Mouse (Mus musculus) liver, embryonic 14.5 days (tissue): Measurements from ENCODE around the gene Rps6kc1. TPM values are rescaled to one million over a fixed set of nuclear protein-coding genes. Genes with fewer than 3 reads are reported as not detected.

Experiments
- ATAC-seq: fragments of 200-750 bp; cut with Nextera tagmentation; 2 replicates; pipeline ENCODE4 v1.8.0; 2017; ENCODE audit warnings: moderate number of reproducible peaks, mild to moderate bottlenecking, moderate library complexity; ENCODE audit not compliant: insufficient read depth
- DNase-seq, 3 experiments: peaks; one replicate each; pipeline ENCODE4 v3.0.0-alpha.2; 2012 to 2013; ENCODE audit warnings: low read depth in 3 of 3, low spot score in 3 of 3
- H3K27ac ChIP-seq: fragments of 300-500 bp; sonication (generic); 2 replicates; pipeline ENCODE4 v1.5.1; 2014; ENCODE audit warnings: moderate library complexity, mild to moderate bottlenecking, control low read depth, inconsistent platforms
- H3K27me3 ChIP-seq: fragments of 300-500 bp; sonication (generic); 2 replicates; pipeline ENCODE4 v1.6.1; 2014; ENCODE audit warnings: mild to moderate bottlenecking, low read length, moderate library complexity; ENCODE audit not compliant: control insufficient read depth, insufficient read depth
- H3K36me3 ChIP-seq: fragments of 300-500 bp; sonication (generic); replicated peaks from 2 replicates; pipeline ENCODE4 v1.6.1; 2014; ENCODE audit warnings: low read depth; ENCODE audit not compliant: control insufficient read depth, insufficient read depth
- H3K4me1 ChIP-seq, 2 experiments: fragments of 200-500 bp in 1 of 2; fragments of 300-500 bp in 1 of 2; sonication (generic) in 1 of 2; replicated peaks; 2 replicates each; pipeline ENCODE4 v1.6.1; 2012 to 2014; ENCODE audit warnings: antibody characterized with exemption in 1 of 2, inconsistent platforms in 1 of 2, low read length in 1 of 2; ENCODE audit not compliant: control insufficient read depth in 2 of 2, insufficient read depth in 2 of 2
- H3K4me2 ChIP-seq: fragments of 300-500 bp; sonication (generic); 2 replicates; pipeline ENCODE4 v1.6.1; 2014; ENCODE audit warnings: low read depth, mild to moderate bottlenecking, control low read depth, moderate library complexity
- H3K4me3 ChIP-seq, 2 experiments: fragments of 200-500 bp in 1 of 2; fragments of 300-500 bp in 1 of 2; sonication (generic) in 1 of 2; 2 replicates each; pipeline ENCODE4 v1.5.1; 2012 to 2014; ENCODE audit warnings: low read depth in 2 of 2, low read length in 2 of 2, mild to moderate bottlenecking in 2 of 2, control low read depth in 1 of 2, inconsistent platforms in 1 of 2, moderate library complexity in 1 of 2; ENCODE audit not compliant: insufficient read depth in 1 of 2
- H3K9ac ChIP-seq: fragments of 300-500 bp; sonication (generic); replicated peaks from 2 replicates; pipeline ENCODE4 v1.6.1; 2014; ENCODE audit warnings: mild to moderate bottlenecking, control low read depth, moderate library complexity
- H3K9me3 ChIP-seq: fragments of 300-500 bp; sonication (generic); 2 replicates; pipeline ENCODE4 v1.6.1; 2016; ENCODE audit warnings: low read length, mixed read lengths; ENCODE audit not compliant: control insufficient read depth
- CTCF ChIP-seq: IDR thresholded peaks from 2 replicates; pipeline ENCODE4 v1.5.1; 2016; ENCODE audit warnings: antibody characterized with exemption, low read depth, control low read depth
- EP300 ChIP-seq: IDR thresholded peaks from 2 replicates; pipeline ENCODE4 v1.6.1; 2016; ENCODE audit warnings: antibody characterized with exemption, low read depth
- WGBS: fragments of 180-500 bp; shearing (Covaris S2); extraction: QIAGEN DNeasy Blood & Tissue Kit; methylation state at CpG from one replicate; pipeline ENCODE4 v1.1.7; 2014; ENCODE audit not compliant: insufficient replicate concordance; 5-methylcytosine and 5-hydroxymethylcytosine counted together
- polyA plus RNA-seq, 2 experiments: library from polyadenylated mRNA; depleted of rRNA in 1 of 2; stranded (reverse) in 1 of 2; unstranded in 1 of 2; fragments of >200 nt; fragmentation: Nextera tagmentation in 1 of 2; extraction: Ambion mirVana in 1 of 2; gene quantifications; 2 replicates each; pipeline versions ENCODE4 v1.2.1 to v1.2.3; 2012 to 2014

The Rps6kc1 gene
- polyA plus RNA-seq, 2 experiments = 1.9 to 3.5 TPM

DNA sequence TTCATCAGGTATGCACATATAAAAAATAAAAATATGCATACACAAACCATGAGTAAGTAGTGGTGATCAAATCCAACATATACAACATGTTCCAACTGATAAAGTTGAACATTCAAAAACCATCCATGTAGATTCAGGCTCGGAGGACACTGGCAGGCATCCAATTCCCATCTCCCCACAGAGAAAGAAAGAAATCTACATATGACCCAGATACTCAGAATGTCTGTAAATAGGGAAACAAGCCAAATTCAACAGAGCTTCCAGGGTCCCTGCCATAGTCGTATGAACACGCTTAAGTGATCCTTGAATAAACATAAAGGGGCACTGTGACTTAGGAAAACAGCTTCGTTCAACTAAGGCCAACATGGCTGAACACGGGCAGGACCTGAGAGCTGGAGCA, 49.9 kb downstream of the Rps6kc1 start:
- 62% methylated on average over 5 of the region's 5 CpGs for WGBS
- DNase-seq = no peak
- Histone ChIP-seq H3K9me3 (no peaks in the 10 kb centered on the region), H3K4me1 (no peaks in the 10 kb centered on the region), H3K9ac (no peak overlapping the region), H3K4me3 (no peak overlapping the region), H3K27ac (no peak overlapping the region), H3K27me3 (no peaks in the 10 kb centered on the region), H3K4me2 (no peak overlapping the region), H3K36me3 (no peaks in the 10 kb centered on the region)
- TF ChIP-seq CTCF (no peak), EP300 (no peak)
- no peak for ATAC-seq

DNA sequence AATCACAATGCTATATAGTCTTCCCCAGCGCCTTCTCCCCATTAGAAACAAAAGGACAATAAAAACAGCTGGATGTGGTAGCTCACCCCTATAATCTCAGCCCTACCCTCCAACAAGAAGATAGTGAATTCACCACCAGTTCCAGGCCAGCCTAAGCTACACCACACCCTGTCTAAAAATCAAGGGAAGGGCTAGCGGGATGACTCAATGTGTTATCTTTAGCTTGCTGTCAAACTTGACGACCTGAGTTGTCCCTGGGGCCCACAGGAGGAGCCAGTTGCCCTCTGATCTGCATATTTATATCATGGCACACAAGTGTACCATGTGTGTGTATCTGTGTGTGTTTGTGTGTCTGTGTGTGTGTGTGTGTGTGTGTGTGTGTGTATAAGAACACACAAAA, 57.1 kb downstream of the Rps6kc1 start:
- DNase-seq (no peak), ATAC-seq (no peak)
- Histone ChIP-seq H3K9me3 (no peaks in the 10 kb centered on the region), H3K4me3 (no peak overlapping the region), H3K27ac (no peak overlapping the region), H3K27me3 (no peaks in the 10 kb centered on the region), H3K36me3 (no peaks in the 10 kb centered on the region), H3K4me2 (no peak overlapping the region), H3K4me1 (no peaks in the 10 kb centered on the region), H3K9ac (no peak overlapping the region)
- TF ChIP-seq EP300 = no peak
- TF ChIP-seq CTCF = no peak
- WGBS = 32% methylated on average over 3 of the region's 3 CpGs

DNA sequence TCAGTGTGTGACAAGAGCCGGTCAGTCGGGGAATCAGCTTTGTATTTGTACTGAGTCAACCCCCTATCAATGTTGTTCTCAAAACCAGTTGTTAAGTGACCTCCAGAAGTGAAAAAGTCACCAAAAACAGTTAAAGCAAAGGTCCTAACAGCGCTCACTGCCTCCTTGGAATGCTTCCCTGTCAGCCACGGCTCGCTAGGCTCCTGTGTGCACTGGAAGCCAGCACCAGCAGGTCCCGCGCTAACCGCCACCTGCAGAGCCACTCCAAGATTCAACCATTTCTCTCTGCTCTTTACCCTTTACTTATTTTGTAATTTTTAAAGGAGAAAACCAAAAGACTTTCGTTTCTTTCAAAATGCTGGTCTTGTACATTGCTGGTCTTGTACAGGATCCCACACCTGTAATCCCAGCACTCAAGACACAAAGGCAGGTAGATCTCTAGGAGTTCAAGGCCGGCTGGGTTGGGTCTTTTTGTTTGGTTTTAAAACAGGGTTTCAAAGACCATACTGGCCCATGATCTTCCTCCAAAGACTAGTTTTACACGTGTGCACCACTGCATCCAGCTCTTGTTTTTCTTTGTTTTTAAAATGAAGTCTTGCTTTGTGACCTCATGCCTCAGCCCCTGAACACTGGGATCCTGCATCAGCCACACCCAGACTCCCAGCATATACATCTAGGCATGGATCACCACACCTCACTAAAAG, 62.3 kb downstream of the Rps6kc1 start:
- Histone ChIP-seq H3K4me2 (no peak overlapping the region), H3K9me3 (no peaks in the 10 kb centered on the region), H3K27me3 (no peaks in the 10 kb centered on the region), H3K4me3 (no peak overlapping the region), H3K27ac (no peak overlapping the region), H3K4me1 (no peaks in the 10 kb centered on the region), H3K36me3 (no peaks in the 10 kb centered on the region), H3K9ac (no peak overlapping the region)
- no peak for DNase-seq
- TF ChIP-seq CTCF (no peak), EP300 (no peak)
- no peak for ATAC-seq
- WGBS = 68% methylated on average over 11 of the region's 11 CpGs

DNA sequence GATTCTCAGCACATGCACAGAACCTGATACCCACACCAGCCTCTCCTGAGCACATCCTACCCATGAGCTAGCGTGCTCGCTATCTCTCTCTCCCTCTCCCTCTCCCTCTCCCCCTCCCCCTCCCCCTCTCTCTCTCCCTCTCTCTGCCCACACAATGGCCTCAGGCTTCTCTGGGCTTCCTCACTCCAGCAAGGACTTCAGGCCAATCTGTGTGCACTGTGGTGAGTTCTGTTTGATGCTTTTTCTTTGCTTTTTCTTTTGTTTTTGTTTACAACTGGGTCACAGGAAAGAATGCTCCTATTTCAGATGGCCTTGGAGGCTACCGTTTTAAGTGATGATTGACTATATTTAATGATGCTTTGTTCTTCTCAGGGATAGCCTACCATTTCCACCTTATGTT, 62.9 kb downstream of the Rps6kc1 start:
- Histone ChIP-seq H3K27me3 (no peaks in the 10 kb centered on the region), H3K36me3 (no peaks in the 10 kb centered on the region), H3K27ac (no peak overlapping the region), H3K9me3 (no peaks in the 10 kb centered on the region), H3K4me2 (no peak overlapping the region), H3K4me1 (no peaks in the 10 kb centered on the region), H3K9ac (no peak overlapping the region), H3K4me3 (no peak overlapping the region)
- TF ChIP-seq EP300 (no peak), CTCF (no peak)
- no peak for DNase-seq
- WGBS = 53% methylated on average over 3 of the region's 3 CpGs
- ATAC-seq = no peak

DNA sequence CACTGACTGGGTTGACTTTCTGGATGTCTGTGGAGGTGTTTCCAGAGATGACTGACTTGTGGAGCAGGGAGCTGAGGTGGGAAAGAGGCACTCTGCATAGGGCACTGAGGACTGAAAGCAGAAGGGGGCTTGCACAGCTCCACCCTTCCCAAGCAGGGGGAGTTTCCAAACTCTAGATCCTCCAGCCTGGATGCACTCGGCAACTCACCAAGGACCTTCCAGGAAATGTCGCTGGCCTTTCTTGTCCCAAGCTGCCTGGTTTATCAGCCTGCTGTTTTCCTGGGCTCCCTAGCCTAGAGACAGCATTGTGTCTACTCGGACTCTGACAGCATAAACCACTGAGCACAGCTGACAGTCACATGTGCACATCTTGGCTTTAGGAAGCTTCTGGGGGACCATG, 64.6 kb downstream of the Rps6kc1 start:
- Histone ChIP-seq H3K36me3 (no peaks in the 10 kb centered on the region), H3K4me3 (no peak overlapping the region), H3K27me3 (no peaks in the 10 kb centered on the region), H3K27ac (no peak overlapping the region), H3K4me1 (no peaks in the 10 kb centered on the region), H3K9me3 (no peaks in the 10 kb centered on the region), H3K9ac (no peak overlapping the region), H3K4me2 (no peak overlapping the region)
- no peak for TF ChIP-seq EP300
- no peak for TF ChIP-seq CTCF
- DNase-seq (no peak), ATAC-seq (no peak)
- 58% methylated on average over 3 of the region's 3 CpGs for whole genome bisulfite sequencing
